Mouse (Mus musculus) forebrain, embryonic 11.5 days (tissue): ENCODE results near the gene Tpbg. TPM values are rescaled to one million over a fixed set of nuclear protein-coding genes. Genes with fewer than 3 reads are reported as not detected.

Experiments used
- ATAC-seq: fragments of 200-750 bp; cut with Nextera tagmentation; replicated peaks from 2 replicates; pipeline ENCODE4 v1.8.0; 2017; ENCODE audit warnings: moderate TSS enrichment; ENCODE audit not compliant: low FRiP score
- DNase-seq: peaks from one replicate; pipeline ENCODE4 v3.0.0-alpha.2; 2017; ENCODE audit warnings: low spot score
- H3K27ac ChIP-seq: fragments of 300-500 bp; sonication (generic); 2 replicates; pipeline ENCODE4 v1.5.1; 2014; ENCODE audit warnings: low read depth, low read length
- H3K27me3 ChIP-seq: fragments of 300-500 bp; sonication (generic); 2 replicates; pipeline ENCODE4 v1.6.1; 2014; ENCODE audit warnings: mild to moderate bottlenecking, low read length, mixed read lengths; ENCODE audit not compliant: control insufficient read depth, insufficient read depth
- H3K36me3 ChIP-seq: fragments of 300-500 bp; sonication (generic); 2 replicates; pipeline ENCODE4 v1.6.1; 2014; ENCODE audit warnings: mild to moderate bottlenecking, low read length, moderate library complexity, mixed read lengths; ENCODE audit not compliant: control insufficient read depth, insufficient read depth
- H3K4me1 ChIP-seq: fragments of 300-500 bp; sonication (generic); replicated peaks from 2 replicates; pipeline ENCODE4 v1.6.1; 2014; ENCODE audit warnings: low read length, mixed read lengths; ENCODE audit not compliant: control insufficient read depth, insufficient read depth
- H3K4me2 ChIP-seq: fragments of 300-500 bp; sonication (generic); 2 replicates; pipeline ENCODE4 v1.6.1; 2014; ENCODE audit warnings: low read depth, mild to moderate bottlenecking, low read length, moderate library complexity, mixed read lengths; ENCODE audit not compliant: severe bottlenecking
- H3K4me3 ChIP-seq: fragments of 300-500 bp; sonication (generic); 2 replicates; pipeline ENCODE4 v1.5.1; 2014; ENCODE audit warnings: low read depth, low read length
- H3K9ac ChIP-seq: fragments of 300-500 bp; sonication (generic); 2 replicates; pipeline ENCODE4 v1.6.1; 2014; ENCODE audit warnings: low read length
- H3K9me3 ChIP-seq: fragments of 300-500 bp; sonication (generic); 2 replicates; pipeline ENCODE4 v1.6.1; 2016; ENCODE audit warnings: low read length, mixed read lengths; ENCODE audit not compliant: control insufficient read depth
- WGBS: fragments of 180-500 bp; shearing (Covaris S2); extraction: QIAGEN DNeasy Blood & Tissue Kit; methylation state at CpG from one replicate; pipeline ENCODE4 v1.1.7; 2014; 5-methylcytosine and 5-hydroxymethylcytosine counted together
- polyA plus RNA-seq: library from polyadenylated mRNA; unstranded; fragments of >200 nt; fragmentation: Nextera tagmentation; extraction: Ambion mirVana; gene quantifications from 2 replicates; pipeline ENCODE4 v1.2.1, GENCODE M21; 2014

The Tpbg gene
- polyA plus RNA-seq, 1 experiment from 2014 or later = 33.8 TPM

- DNase-seq = no peak
- Histone ChIP-seq H3K9me3 (no peaks in the 10 kb centered on the region), H3K9ac (no peak overlapping the region), H3K36me3 (no peaks in the 10 kb centered on the region), H3K27me3 (no peaks in the 10 kb centered on the region), H3K4me2 (no peak overlapping the region), H3K4me1 (no peaks in the 10 kb centered on the region), H3K4me3 (no peak overlapping the region), H3K27ac (no peak overlapping the region)
- no peak for ATAC-seq
- 86% methylated on average over 6 of the region's 6 CpGs for WGBS
Observed at GRCm38 (mm10) chr9:85862562-85862961, 20.4 kb downstream of the Tpbg start.

DNA sequence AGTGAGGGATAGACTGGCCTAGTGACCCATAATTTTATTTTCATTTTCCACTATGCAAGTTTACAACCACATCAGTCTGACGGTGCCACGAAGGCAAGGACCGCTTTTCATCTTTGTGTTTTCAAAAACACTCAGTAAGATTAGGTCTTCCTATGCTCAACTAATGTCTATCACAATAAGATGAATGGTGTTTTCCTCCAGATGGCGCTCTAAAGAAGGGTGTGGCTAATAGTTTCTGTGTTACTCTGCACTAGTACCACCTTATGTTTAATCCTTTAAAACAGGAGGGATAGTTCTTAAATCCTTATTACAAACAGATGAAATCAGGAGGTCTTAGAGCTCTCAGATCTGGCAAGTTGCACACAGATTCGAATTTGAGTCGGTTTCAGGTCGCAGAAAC lies 30.7 kb downstream of the Tpbg start:
- WGBS = 82% methylated on average over 7 of the region's 7 CpGs
- Histone ChIP-seq H3K27ac (no peak overlapping the region), H3K4me2 (no peak overlapping the region), H3K9me3 (no peaks in the 10 kb centered on the region), H3K9ac (no peak overlapping the region), H3K36me3 (no peaks in the 10 kb centered on the region), H3K27me3 (no peaks in the 10 kb centered on the region), H3K4me1 (no peaks in the 10 kb centered on the region), H3K4me3 (no peak overlapping the region)
- DNase-seq (no peak), ATAC-seq (no peak)

GRCm38 (mm10) chr9:85893681-85894080 lies 51.5 kb downstream of the Tpbg start:
- H3K4me3 ChIP-seq = no peak overlapping the region
- no peak overlapping the region for H3K4me2 ChIP-seq
- no peaks in the 10 kb centered on the region for H3K36me3 ChIP-seq
- H3K27me3 ChIP-seq = no peaks in the 10 kb centered on the region
- no peak overlapping the region for H3K9ac ChIP-seq
- no peaks in the 10 kb centered on the region for H3K4me1 ChIP-seq
- ATAC-seq (no peak), DNase-seq (no peak)
- no peak overlapping the region for H3K27ac ChIP-seq
- 89% methylated on average over 5 of the region's 5 CpGs for WGBS
- H3K9me3 ChIP-seq = no peaks in the 10 kb centered on the region; the same call in 1 of the 2 replicates

Other genes starting within 250 kb of the Tpbg start
- gene Ibtk, start 93.0 kb upstream of the Tpbg start, polyA plus RNA-seq = 42.1 and 49.0 TPM in 2 replicates